Mouse (Mus musculus): ENCODE measurements around the gene Xpot.

The Xpot gene

DNA sequence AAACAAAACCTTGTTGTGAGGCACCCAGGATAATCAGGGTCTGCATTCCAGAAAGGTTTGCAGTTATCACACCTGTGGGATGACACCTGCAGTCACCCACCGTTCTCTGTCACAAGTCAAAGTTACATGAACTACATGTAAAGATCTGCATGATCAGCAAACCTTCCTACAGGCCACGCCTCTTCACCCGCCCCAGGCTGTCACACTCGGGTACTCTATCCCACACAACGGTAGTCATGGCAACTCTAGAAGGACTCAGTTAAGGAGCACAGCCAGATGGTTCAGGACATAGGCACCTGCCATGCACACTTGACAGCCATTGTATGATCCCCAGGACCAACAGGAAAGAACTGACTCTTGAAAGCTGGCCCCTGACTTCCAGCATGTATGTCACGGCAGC, 44.7 kb downstream of the Xpot start:
- in situ Hi-C loops (cut with MboI, MseI), result no loop called here

DNA sequence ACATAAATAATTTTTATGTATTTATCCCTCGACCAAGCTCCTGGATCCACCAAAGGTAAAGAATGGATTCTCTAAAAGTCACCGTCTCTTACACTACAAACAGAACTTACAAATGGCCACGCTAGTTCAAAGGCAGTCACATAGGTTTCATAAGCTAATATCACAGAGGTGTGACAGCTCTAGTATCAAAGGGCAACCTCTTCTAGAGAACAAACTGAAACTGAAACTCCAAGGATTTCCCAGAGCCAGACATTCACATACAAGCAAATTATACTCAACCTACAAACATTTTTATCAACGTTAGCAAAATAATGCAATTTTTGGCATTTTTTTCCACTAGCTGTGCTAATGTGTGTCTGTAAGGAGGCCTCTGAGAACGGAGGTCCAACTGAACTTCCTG, 45.8 kb downstream of the Xpot start:
- in situ Hi-C loops (cut with MboI, MseI), result no loop called here

DNA sequence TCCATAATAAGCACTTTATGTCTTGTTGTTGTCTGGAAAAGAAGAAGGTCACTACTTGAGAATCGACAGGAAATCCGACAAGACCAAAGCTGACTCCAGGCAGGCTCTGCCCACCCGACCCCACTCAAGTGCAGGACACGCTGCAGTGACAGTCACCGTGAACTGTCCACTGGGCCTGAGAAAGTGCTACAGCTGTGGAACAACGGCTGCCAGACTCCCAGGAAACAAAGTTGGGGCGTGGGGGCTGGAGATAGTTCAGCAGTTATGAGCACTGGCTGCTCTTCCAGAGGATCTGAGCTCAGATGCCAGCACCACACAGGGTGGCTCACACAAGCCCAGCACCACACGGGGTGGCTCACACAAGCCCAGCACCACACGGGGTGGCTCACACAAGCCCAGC, 49.8 kb downstream of the Xpot start:
- in situ Hi-C loops (cut with MboI, MseI), result no loop called here

DNA sequence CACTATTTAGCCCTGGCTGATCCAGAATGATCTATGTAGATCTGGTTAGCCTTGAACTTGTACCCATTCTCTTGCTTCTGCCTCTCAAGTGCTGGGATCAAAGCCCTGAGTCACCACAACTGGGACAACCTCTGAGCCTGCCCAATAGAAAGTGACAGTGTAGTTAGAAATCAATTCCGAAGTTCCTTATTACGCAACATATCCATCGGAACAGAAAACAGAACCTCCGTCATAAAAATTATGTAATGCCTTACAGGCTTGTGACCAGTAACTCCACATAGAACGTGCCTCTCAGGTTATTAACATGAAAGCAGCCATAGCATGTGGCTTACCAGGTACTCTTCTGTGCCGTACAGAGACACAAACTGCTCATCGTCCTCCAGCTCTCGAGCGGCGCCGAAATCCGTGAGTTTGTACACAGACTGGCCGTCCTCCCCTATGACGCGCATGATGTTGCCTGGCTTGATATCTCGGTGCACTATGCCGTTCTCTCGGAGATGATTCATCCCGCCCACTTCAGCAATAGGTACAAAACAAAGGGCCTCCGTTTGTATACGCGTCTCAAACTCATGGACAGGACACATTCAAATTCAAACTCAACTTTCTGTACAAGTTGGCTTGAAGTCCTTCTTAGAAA, 54.5 kb downstream of the Xpot start:
- in situ Hi-C loops (cut with MboI, MseI), result no loop called here

DNA sequence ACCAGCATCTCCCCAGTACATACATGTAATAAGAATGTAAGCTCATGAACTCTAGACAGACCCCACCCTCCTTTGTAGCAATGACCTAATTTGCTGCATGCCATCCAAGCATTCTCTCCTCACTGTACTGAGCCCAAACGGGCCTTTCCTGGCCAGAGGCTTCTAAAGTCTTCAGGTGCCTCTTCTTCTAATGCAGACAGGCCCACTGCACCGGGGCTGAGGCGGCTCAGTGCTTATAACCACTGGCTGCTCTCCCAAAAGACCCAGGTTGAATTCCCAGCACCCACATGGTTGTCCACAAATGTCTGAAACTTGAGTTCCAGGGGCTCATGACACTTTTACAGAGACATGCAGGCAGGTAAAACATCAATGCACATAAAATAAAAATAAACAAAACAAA, 55.1 kb downstream of the Xpot start:
- in situ Hi-C loops (cut with MboI, MseI), result no loop called here

DNA sequence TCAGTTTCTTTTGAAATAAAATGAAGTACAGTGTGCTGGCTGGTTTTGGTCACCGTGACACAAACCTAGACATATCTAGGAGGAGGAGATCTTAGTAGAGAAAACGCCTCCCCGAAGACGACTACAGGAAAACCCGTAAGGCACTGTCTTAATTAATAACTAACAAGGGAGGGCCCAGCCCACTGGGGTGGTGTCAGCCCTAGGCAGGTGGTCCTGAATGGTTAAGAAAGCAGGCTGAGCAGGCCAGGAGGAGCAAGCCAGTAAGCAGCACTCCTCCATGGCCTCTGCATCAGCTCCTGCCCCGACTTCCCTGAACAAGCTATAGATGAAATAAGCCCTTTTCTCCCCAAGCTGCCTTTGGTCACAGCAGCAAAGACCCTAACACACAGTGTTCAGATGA, 56.3 kb downstream of the Xpot start:
- in situ Hi-C loops (cut with MboI, MseI), result no loop called here

DNA sequence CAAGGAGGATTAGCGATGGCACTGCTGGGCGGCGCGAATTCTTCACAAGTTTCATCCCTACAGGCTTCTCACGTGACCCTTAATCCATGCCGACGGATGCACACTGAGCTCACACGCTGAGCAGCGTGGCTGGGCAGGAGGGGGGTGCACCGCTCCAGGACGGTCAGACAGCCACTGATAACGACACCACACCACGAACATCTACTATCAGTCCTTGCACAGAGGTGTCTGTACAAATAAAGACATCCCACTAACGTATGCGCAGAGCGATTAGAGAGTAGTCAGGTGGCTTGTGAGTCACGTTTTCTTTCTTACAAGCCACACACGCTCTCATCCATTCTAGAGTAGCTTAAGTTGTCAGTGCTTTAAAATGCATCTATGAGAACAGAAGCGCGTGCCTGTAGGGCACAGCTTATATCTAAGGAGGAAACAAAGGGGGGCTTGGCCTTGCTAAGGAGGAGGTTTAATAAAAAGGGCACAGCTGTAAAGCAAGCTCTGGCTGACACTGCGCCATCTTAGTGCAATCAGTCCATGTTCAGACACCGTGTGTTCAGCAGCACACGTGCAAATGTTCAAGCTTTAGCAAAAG, 57.0 kb downstream of the Xpot start:
- in situ Hi-C loops (cut with MboI, MseI), result no loop called here

DNA sequence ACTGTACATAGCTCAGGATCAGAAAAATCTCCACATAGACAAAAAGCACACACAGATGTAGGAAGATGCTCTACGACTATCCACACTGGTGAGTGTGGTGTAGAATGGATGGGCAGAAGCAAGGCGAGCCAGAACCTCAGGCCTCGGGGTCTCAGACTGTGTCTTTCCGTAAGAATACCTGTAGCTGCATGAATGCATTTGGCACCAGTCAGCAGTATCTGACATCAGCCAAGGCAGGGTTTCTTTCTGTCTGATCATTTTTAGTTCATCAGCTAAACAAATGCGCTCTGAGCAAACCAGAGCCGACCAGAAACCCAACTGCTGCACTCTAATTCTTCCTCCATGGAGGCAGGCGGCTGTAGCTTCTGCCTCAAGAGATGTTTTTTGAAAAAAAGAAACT, 57.6 kb downstream of the Xpot start:
- in situ Hi-C loops (cut with MboI, MseI), result no loop called here

DNA sequence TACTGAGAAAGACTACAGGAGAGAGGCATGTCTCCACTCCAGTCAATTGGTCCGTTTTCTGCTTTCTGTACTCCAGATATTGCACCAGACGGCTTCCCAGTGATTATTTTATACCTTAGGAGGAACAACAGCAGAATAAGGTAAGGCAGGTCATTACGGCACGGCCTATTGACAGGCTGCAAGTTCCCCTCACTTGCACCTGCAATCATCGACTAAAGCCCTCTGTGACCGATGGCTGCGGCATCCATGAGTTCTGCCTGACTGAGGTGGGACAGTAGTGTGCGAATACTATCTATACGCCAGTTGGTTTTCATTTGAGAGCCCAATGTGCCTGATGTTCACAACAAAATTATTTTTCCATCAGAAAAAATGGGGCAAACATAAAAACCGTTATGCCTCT, 58.1 kb downstream of the Xpot start:
- in situ Hi-C loops (cut with MboI, MseI), result no loop called here

DNA sequence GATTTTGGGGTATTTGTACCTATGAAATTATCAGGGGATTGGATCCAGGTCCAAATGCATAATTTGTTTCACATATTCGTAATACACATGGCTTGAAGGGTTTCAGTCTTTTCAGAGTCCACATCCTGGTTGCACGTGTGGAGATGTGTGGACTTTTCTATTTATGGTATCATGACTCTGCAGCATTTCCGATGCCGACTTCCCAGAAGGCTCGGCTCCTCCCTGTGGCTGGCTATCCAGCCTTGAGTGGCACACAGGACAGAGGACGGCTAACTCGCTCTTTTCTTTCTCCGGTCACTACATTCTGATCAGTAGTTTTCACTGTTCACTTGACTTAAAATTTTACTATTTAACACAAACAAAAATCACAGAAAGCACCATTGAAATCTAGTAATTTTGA, 61.7 kb downstream of the Xpot start:
- in situ Hi-C loops (cut with MboI, MseI), result no loop called here

DNA sequence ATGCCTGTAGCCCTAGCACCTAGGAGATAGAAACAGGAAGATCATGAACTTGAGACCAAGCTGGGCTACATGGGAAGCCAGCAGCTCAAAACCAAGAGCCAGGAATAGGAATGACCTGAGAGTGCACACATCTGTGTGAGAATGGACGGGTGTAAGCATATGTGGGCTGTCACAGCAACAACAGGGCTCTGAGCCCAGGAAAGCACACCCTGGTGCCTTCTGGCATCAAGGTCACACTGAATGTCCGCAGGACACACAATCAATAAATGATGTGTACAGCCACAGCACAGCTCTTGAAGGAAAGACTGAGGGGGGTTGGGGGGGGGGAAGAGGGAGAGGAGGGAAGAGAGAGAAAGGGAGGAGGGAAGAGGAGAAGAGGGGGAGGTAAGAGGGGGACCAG, 67.9 kb downstream of the Xpot start:
- in situ Hi-C loops (cut with MboI, MseI), result no loop called here

DNA sequence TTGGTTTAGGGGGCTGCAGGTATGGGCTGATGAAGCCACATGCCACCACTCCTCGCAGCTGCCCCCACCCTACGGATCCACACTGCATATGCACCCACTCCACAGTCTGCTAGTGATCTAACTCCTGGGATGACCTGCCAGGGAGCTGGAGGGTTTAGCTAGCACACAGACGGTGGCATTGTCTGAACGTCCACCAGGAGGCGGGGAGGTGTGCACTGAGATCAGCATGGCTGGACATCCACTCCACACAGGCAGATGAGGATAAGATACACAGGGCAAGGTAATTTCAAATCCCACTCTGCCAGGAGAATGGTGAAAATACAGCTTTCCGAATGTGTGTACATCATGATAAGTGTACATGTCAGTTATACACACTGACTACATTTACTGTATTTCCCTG, 69.9 kb downstream of the Xpot start:
- in situ Hi-C loops (cut with MboI, MseI), result no loop called here

DNA sequence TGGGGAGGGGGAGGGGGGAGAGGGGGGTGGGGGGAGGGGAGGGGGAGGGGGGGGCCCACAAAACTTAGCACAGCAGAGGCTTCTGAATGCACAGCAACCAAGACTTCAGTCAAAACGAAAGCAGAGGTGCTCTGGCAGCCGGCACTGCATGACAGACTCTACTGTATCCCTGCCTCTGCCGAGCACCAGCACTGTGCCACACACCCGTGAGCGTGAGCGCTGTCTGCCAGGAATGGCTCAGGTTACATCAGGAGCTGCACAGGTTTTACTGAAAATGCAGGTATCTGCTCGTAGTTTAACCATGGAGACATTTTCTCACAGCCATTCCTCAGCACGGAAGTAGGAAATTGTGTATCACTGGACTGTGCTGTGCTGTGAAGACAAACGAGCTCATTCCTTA, 75.8 kb downstream of the Xpot start:
- in situ Hi-C loops (cut with MboI, MseI), result no loop called here

DNA sequence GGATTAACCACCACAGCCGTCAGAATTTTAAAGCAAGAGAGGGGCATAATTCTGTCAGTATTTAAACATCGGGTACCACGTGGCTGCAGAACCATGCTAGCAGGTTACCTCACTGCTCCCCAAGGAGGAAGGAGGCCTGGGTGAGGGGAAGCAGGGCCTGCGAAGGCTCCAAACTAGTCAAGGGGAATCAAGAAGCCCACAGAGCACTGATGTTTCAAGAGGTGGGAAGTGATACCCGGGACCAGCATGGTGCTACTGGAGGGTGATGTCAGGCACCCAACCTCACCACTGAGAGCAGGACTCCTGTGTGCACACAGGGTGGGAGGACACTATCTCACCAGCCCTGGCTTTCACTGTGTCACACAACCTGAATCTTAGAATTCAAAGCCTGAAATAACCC, 76.5 kb downstream of the Xpot start:
- in situ Hi-C loops (cut with MboI, MseI), result loop anchor here (10.0 kb wide), 1 partner anchor 765 kb away; no protein-coding TSS in a partner anchor

DNA sequence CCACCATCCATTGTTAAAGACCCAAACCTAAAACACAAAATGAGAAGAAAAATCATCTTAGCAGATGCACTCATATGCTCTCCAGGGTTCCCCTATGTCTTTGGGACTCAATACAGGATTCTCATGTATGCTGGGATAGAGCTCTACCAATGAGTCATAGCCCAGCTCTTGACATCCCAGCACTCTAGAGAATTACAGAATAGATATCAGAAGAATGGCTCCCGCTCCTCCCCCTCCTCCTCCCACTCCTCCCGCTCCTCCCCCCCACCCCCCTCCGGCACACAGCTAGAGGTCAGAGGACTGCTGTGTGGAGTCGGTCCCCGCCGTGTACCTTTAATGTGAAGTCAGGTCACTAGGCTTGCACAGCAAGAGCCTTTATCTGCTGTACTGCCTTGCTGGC, 79.0 kb downstream of the Xpot start:
- in situ Hi-C loops (cut with MboI, MseI), result loop anchor here (10.0 kb wide), 1 partner anchor 768 kb away; no protein-coding TSS in a partner anchor

DNA sequence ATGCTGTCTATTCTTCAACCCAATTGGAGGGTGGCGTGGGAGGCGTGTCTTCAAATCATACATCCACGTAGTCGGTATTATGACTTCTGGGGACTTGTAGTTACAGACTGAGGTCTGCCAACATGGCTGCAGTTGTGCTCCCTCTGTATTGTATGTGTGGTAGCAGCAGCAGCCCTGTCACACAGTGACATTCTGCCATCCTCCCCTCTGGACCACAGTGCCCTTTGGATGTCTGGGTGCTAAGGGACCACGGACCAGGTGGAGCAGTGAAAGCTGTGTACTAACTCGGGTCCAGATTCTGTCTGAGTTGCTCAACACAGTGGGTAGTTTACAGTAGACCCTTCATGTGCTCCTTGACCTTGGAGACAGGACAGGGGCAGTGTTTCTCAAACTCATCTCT, 82.6 kb downstream of the Xpot start:
- in situ Hi-C loops (cut with MboI, MseI), result loop anchor here (10.0 kb wide), 1 partner anchor 771 kb away; no protein-coding TSS in a partner anchor

DNA sequence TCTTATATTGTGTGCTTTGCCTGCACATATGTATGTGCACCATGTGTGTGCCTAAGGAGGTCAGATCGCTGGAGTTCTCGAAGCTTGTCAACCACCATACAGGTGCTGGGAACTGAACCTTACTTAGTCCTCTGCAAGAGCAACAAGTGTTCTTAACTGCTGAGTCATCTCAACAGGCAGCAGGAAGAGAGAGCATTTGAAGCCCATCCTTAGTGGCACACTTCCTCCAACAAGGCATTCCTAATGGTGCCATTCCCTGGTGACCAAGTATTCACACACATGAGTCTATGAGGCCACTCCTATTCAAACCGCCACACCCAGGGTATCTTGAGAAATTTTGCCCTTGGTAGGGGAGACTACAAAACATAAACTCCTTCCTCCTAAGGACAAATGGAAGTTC, 84.0 kb downstream of the Xpot start:
- in situ Hi-C loops (cut with MboI, MseI), result loop anchor here (10.0 kb wide), 1 partner anchor 773 kb away; no protein-coding TSS in a partner anchor
